Mouse (Mus musculus) cerebellum, adult 11 months (tissue): Measurements from ENCODE around the gene Myt1.

ENCODE experiments used
- DNase-seq: peaks from one replicate; pipeline ENCODE4 v3.0.0; 2022

The Myt1 gene

GRCm38 (mm10) chr2:181763006-181763830 lies at the start of gene Myt1:
Gene Myt1, plus strand, starts transcription at chr2:181763332.
- DNase-seq = no peak

DNA sequence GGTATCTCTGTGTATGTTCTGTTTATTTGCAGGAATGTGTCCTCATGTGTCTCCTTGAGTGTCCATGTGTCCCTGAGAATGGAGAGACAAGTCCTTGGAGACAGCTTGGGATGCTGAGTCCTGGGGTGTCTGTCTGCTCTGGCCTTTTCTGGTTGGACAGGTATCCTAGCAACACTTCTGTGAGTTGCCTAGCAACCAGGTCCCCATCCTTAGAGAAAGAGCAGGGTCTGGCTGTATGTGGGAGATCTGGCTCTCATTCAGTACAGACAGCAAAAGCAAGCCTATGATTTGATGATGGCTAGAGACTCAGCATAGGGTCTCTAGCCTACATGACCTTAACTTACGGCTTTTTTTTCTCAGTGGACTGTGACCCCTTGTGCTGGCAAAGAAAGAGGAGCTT lies 49.4 kb upstream of the Myt1 start:
- no peak for DNase-seq

GRCm38 (mm10) chr2:181714903-181715326 lies 48.2 kb upstream of the Myt1 start, which contains the start of gene Oprl1:
Gene Oprl1, plus strand, starts transcription at chr2:181715016.
- no peak for DNase-seq

DNA sequence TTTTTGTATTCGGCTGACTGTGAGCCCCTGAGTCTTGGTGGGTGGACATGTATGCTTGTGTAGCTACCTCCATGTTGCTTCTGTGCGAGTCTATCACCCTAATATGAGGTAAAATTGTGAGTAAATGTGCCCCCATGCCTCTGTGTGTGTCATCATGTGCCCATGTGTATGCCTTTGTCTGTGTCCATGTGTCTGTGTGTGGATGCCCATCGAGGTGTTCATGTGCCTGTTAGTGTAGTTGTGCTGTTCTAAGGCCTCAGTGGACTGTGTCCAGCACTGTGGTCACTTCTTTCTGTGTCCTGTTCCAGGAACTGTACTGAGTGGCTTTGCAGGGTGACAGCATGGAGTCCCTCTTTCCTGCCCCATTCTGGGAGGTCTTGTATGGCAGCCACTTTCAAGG lies 47.8 kb upstream of the Myt1 start:
- no peak for DNase-seq

GRCm38 (mm10) chr2:181716991-181717390 lies 46.1 kb upstream of the Myt1 start:
- no peak for DNase-seq

DNA sequence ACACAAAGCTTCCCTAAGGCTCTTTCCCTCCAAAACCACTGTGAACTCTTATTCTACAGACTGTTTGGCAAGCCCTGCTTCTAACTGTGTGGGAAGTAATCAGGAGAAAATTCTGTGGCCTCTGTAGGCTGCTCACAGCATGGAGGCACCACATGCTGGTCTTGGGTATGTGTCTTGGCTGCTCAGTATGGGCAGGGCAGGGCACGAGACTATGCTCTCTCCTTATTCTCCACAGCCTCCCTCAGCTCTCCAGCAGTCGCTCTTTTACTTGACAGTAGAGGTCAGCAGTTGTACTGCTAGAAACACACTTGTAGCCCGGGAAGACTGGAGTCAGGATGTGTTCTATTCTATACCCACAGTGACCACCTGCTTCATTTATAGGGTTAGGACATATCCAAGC lies 43.1 kb upstream of the Myt1 start:
- DNase-seq = no peak

DNA sequence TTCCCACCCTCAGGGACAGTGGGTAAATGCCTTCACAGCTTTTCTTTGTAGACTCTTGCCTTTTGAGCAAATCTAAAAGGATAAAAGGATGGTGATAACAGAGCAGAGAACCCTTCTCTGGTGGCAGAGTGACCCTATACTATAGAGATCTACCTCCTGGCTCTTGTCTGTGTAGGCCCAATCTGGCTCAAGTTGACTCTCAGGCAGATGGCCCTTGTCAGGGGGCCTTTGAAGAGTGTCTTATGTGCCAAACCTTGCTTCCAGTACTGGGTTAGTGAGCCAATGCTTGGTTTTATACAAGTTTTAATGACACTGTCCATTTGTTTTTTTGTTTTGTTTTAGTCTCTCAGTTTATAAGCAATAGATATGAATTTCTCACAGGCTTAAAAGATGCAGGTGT lies 41.9 kb upstream of the Myt1 start:
- peak; percentile 57 for DNase-seq

DNA sequence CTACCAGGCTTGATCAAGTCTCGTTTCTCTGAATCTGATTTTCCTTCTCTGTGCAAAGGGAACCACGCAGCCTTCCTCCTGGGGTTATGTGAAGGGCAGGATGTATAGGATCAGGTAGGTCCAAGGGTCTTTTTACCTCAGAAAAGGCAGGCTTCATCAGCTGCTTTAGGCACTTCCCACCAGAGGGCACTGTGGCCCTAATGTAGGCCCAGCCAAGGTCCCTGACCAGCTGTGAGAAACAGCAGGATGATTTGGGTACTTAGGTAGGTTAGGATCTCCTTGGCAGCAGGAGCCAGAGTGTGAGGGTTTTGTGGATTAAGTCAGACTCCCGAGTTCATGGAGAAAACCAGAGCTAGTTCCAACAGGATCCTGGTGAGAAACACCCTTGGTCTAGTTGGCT lies 40.9 kb upstream of the Myt1 start:
- peak; percentile 28 for DNase-seq

DNA sequence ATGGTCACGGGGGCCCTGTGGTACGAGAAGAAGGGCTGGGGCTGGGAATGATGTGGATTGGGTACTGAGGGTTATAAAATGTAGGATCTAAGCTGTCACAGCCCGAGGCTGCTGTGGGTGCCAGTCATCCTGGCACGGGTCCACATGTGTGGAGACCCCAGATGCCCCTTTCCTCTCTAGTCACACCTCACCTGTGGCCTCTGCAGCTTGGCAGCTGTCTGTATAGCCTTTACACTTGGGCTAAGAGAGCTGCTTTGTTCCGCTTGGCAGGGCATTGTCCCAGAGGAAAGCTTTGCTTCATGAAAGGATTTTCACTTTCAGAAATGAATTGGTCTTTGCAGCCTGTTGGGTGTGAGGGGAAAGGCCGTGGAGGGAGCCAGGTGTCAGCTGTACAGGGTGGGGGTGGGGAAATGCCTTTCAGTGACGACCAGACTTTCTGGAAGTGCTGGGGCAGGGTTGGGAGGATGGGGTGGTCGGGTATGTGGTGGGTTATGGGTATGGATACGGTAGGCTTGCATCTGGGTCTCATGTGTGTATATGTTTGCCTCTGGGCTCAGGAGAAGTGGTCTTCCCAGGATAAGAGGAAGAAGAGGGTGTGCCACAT lies 35.4 kb upstream of the Myt1 start:
- DNase-seq = no peak

GRCm38 (mm10) chr2:181730051-181730450 lies 33.1 kb upstream of the Myt1 start:
- DNase-seq = no peak

DNA sequence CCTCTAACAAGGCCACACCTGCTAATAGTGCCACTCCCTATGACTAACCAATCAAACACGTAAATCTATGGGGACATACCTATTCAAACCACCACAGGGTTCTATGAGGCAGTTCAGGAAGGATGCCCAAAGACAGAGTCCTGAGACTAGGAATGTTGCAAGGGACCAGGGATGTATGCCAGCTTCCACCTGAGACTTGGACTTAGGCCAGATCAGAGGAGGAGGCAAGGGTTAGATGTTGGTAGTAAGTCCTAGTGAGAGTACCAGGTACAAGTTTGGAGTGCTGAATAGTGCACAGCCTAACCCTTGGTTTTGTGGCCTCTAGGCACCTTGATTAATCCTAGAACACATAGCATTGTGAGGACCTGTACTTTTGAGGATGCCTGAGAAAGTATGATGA lies 10.5 kb upstream of the Myt1 start:
- peak; percentile 56 for DNase-seq

GRCm38 (mm10) chr2:181758147-181758725 lies 4.9 kb upstream of the Myt1 start:
- DNase-seq = no peak

DNA sequence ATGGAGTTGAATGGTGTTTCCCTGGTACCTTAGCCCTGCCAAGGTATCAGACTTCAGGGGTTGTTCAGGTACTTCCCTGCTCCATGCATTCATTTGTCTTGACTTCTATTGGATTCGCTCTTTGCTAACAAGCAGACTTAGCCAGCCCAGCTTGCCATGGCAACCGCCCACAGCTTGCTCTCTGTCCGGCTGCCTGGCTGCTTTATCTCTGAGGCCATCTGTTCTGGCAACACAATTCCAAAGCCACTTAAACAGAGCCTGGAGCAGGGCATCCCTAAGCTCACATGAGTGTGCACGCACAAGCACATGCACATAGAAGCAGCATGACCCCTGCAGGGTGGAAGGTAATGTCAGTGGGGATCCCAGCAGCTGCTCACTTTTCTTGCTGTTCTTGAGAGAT lies 4.1 kb upstream of the Myt1 start:
- DNase-seq = peak; percentile 86

- DNase-seq = no peak
Measured at GRCm38 (mm10) chr2:181763886-181764527, 875 bp downstream of the Myt1 start.

GRCm38 (mm10) chr2:181764600-181764999 lies 1.5 kb downstream of the Myt1 start:
- DNase-seq = no peak

DNA sequence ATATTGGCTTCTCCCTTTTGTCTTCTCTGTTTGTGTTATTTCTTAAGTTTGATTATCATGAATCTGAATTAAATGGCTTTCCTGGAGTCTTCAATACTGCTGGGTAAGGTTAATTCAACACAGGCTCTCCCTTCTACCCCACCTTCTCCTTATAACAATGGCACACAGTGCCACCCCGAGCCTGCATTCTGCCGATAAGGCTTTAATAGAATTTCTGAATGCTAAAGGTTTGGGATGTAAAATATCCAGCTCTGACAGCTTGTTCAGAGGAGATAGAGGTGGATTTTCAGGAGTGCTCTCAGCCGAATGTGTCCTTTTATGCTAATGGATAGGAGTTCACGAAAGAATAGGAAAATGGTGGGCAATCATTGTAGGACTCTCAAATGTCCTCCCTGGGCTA lies 2.1 kb downstream of the Myt1 start:
- DNase-seq = no peak

DNA sequence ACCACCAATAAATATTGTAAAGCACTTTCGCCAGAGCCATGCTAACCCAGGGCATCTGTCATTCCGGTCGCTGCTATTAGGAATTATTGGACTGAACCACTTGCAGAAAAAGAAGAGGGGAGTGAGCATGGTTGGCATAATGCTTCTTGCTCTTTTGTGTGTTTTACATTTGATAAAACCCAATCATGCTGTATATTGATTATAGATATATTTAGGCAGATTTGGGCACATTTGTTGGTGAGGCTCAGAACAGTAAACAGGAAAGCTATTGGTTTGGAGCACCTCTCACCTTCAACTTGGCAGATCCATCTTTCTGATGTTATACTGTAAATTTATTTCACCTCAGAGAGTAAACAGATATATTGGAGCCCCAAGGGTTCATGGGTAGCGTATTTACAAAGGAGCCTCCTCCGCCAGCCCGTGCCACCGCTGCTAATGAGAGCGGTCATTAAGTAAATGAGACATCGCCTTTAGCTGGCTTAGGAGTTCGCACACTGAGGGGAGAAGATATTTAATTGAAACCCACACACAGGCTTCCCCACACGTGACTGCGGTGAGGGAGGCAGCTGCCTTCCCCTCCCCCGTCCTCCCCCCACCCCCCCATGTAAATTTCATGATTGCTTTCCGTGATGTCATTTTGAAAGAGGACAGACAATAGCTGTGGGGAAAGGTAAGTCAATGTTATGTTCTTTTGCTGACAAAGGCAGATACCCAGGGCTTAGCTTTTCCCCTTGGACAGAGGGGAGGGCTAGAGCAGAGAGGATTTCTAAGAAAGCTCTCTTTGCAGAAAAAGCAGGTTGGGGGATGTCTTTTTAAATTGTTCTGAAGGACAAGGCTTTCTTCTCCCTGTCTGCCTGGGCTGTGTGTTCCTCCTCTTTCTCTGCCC lies 3.8 kb downstream of the Myt1 start:
- peak; percentile 65 for DNase-seq

DNA sequence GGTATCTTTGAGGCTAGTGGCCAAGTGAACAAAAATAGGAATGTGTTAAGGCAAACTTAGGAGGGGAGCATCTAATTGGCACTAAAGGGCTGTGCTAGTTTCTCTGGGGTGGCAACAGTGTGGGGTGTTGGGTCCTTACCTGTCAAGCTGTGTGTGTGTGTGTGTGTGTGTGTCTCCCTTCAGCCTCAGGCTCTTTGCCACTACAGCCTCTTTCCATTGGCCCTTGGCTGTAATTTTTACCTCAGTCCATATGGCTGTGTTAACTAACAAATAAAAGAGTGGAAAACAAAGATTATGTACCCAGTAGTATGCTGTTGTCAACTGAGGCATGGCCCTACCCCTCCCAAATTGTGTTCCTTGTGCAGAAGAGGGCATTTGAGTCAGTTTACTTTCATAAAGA lies 5.3 kb downstream of the Myt1 start:
- DNase-seq = no peak

GRCm38 (mm10) chr2:181769397-181769796 lies 6.3 kb downstream of the Myt1 start:
- DNase-seq = peak; percentile 44

DNA sequence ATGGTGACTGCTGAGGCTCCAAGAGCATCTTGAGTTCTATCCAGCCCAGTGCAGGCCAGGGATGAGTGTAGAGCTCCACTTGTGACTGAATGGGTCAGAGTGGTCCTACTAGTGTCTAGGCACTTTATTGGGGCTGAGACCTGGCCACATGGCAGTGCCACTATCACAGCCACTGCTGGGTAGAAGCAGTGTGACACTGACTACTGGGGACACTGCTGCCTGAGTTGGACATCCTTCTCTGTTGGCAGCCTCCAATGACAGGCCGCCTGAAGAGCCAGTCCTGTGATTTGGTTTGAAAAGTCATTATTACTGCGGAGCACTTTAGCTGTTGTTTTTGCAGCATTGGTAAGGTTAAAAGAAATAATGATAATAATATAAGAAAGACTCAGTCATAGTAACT lies 10.1 kb downstream of the Myt1 start:
- DNase-seq = no peak

- DNase-seq = peak; percentile 41
Measured at GRCm38 (mm10) chr2:181775786-181776185, 12.7 kb downstream of the Myt1 start.

- no peak for DNase-seq
Measured at GRCm38 (mm10) chr2:181777715-181778114, 14.6 kb downstream of the Myt1 start.

GRCm38 (mm10) chr2:181781421-181781820 lies 18.3 kb downstream of the Myt1 start:
- DNase-seq = no peak
